Mouse (Mus musculus) heart, postnatal 36 days (tissue): ENCODE data around the gene Mapt. TPM values are rescaled to one million over a fixed set of nuclear protein-coding genes. Genes with fewer than 3 reads are reported as not detected.

Experiments used
- DNase-seq, 2 experiments: peaks; one replicate each; pipeline ENCODE4 v3.0.0; 2021 to 2022
- intact Hi-C: fragments of 180-260 bp; cut with DNase I; formaldehyde crosslinking; loops from one replicate; pipeline ENCODE4 v1.15.1; 2025
- total RNA-seq, 2 experiments: library from RNA; stranded (reverse); gene quantifications; 2 replicates each; pipeline ENCODE4 v1.2.3; 2021

Gene Mapt
- total RNA-seq, 2 experiments from 2014 or later, result 79.5 to 92.6 TPM

DNA sequence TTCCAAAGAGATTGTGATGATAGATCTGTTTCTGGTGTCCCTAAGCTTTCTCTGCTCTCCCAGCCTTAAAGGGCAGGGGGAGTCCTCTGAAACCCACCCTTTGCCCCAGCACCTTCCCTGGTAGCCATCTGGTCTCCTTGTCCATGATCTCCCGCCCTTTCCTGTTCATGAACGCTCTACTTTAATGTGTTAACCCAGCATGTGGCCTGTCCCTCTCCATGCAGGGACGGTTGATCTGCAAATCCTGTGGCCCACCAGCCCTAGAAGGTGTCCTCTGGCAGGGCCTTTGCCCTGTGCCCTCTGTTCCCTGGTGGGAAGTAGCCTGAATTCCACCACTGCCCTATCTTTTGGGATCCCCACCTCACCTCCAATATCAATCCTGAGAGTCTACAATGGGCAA, 39.3 kb downstream of the Mapt start:
- intact Hi-C loops, result no loop called here
- DNase-seq, result no peak

GRCm38 (mm10) chr11:104270876-104271275, 39.7 kb downstream of the Mapt start:
- no peak for DNase-seq
- intact Hi-C loops, result no loop called here

DNA sequence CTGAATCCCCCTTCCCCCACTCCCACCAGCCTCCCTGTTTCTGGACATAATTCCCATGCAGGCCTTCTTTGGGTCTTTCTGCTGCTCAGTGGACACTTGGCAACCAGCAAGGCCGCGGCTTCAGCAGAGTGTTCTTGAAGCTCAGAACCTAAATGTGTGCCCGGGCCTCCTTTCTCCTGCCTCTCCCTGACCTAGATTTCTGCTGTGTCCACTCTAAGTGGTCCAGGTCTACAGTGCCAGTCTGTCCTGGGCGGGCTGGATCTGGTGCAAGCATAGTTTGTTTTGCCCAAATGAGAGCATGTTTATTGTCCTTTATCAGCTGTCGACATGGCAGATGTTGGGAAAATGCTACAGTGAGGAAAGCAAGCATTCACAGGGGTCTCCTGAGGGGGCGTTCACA, 40.7 kb downstream of the Mapt start:
- no peak for DNase-seq

DNA sequence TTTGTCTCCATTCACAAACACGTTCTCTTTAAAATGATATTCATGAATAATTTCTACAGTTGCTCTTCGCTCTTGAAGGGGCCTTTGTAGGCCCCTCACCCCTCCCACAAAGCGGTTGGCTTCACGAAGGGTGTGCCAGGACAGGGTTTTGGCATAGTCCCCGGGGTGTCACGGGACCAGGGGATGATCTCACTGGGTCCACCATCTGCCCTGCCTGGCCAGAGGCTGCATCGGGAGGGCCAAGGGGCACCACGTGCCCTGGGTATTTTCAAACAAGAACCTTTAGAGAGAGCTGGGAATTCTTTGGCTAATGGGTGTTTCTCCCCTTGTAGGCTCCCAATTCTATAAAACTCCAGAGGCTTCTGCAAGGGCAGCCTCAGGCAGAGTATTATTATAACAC, 41.2 kb downstream of the Mapt start:
- intact Hi-C loops, result no loop called here
- peak; percentile 67 to 74 for DNase-seq

More for the DNA sequence above, 40.7 kb downstream of the Mapt start:
- intact Hi-C loops, result no loop called here

DNA sequence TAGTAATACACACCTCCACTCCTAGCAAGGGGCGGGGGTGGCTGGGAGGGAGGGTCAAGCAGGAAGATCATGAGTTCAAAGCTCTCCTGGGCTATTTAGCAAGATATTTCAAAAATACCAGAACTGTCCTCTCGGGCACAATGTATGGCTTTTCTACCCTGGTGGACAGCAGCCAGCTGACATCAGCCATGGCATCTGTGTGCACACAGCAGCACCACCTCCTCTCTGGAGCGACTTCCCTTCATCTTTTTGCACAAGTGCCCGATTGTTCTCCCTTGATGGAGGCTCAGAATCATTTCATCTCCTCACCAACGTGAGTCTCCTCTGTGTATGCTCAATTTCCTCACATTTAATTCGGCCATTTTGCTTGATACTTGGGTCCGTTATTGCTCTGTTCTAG, 44.6 kb downstream of the Mapt start:
- no peak for DNase-seq
- intact Hi-C loops, result no loop called here

DNA sequence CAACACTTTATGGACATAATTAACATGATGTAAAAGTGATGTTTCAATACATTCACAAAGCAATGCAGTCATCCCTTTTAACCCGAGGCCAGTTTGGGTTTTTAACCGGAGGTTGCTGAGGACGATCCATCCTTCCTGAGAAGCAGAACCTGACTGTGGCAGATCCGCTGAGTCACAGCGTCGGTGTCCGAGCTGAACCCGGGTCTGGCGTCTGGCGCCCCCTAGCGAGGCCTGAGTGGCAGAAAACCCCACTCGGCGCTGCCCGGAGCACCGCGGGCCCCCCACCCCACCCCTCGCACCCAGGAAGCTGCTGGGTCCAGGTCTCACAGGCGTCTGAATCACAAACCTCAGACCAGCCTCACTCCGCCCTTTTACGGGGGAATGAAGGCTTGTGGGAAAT, 47.0 kb downstream of the Mapt start:
- intact Hi-C loops, result loop anchor here (2.0 kb wide), 2 partner anchors 47 to 81 kb away; partner anchors contain the start of gene Mapt
- DNase-seq, result peak; percentile 71 to 78

GRCm38 (mm10) chr11:104279049-104279448, 47.9 kb downstream of the Mapt start:
- DNase-seq, result no peak
- intact Hi-C loops, result loop anchor here (2.0 kb wide), 2 partner anchors 48 to 82 kb away; partner anchors contain the start of gene Mapt

- DNase-seq, result no peak
- intact Hi-C loops, result loop anchor here (2.0 kb wide), 2 partner anchors 49 to 83 kb away; partner anchors contain the start of gene Mapt
Measured at GRCm38 (mm10) chr11:104279538-104279937, 48.3 kb downstream of the Mapt start.

GRCm38 (mm10) chr11:104281501-104281900, 50.3 kb downstream of the Mapt start:
- no peak for DNase-seq
- intact Hi-C loops, result no loop called here

DNA sequence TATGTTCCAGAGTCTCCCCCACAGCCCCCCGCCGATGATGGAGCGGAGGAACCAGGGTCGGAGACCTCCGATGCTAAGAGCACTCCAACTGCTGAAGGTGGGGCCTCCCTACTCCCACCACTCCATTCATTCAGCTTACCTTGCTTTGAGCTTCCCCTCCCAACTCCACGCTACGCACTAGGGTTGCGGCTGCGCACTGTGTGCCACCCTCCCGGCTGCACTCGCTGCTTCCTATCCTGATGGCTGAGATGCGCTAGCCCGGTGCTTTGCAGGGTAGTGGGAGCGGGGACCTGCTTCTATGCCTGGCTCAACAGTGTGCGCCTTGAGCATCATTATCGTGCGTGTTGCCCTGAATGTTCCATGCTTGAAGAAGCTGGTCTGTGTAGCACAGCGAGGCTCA, 55.9 kb downstream of the Mapt start:
- intact Hi-C loops, result no loop called here
- no peak for DNase-seq

GRCm38 (mm10) chr11:104288835-104289198, 57.6 kb downstream of the Mapt start:
- DNase-seq, result no peak
- intact Hi-C loops, result no loop called here

- intact Hi-C loops, result no loop called here
- peak; percentile 51 to 57 for DNase-seq
Measured at GRCm38 (mm10) chr11:104289199-104290031, 58.2 kb downstream of the Mapt start.

- no peak for DNase-seq
- intact Hi-C loops, result no loop called here
Measured at GRCm38 (mm10) chr11:104292443-104293220, 61.4 kb downstream of the Mapt start.

GRCm38 (mm10) chr11:104293241-104293640, 62.1 kb downstream of the Mapt start:
- intact Hi-C loops, result no loop called here
- no peak for DNase-seq

DNA sequence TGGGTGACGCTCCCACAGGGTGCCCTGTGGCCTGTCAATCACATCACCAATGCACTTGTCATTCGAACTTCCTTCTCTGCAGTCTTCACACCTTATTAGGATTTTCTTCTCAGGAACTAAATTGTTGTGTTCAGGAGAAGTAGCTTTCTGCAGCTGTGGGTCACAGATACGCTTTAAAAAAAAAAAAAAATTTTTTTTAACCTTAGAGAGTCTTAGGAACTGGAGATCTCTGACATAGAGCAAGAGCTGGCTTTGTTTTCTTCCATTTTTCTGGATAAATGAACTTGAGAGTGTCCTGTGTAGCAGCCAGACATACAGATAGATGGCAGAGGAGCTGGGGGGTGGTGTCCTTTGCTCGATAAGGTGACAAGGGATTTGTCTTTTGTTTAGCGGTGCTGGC, 64.0 kb downstream of the Mapt start:
- intact Hi-C loops, result no loop called here
- DNase-seq, result no peak

DNA sequence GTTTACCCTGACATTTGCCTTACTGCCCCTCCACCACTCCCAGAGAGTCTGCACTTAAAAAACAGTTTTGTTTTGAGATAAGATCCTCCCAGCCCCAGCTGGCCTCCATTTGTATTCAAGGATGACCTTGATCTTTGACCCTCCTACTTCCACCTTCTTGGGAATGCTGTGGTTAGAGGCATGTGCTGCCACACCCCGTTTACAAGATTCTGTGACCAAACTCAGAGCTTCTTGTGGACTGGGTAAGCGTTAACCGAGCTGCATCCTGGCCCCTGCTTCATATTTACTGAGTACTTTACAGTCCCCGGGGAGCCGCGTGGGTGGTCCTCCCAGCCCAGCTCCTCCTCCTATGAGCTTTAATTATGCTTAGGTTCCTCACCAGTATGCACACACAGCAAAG, 64.5 kb downstream of the Mapt start:
- intact Hi-C loops, result no loop called here
- DNase-seq, result no peak

GRCm38 (mm10) chr11:104297671-104298070, 66.5 kb downstream of the Mapt start:
- intact Hi-C loops, result no loop called here
- peak; percentile 27 to 39 for DNase-seq

DNA sequence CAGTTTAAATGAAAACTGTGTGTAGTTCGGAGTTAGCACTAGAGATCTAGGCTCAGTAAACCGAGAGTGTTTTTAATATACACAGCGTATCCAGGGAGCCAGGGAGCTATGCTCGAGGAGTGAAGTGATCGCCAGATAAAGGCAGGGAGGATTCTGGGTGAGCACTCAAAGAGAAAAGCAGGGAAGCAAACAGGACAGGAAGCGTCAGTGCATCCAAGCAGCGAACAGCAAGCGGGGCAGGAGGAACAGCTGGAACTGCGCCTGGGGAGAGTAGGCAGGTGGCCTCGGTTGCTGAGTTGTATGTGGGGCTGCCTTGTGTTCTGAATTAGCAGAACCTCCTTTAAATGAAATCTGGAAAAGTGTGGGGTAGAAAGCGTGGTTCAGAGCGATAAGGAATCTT, 71.4 kb downstream of the Mapt start:
- DNase-seq, result no peak
- intact Hi-C loops, result no loop called here

GRCm38 (mm10) chr11:104303088-104303960, 72.1 kb downstream of the Mapt start:
- intact Hi-C loops, result no loop called here
- peak in 1 of 2 experiments; percentile 16 for DNase-seq

- intact Hi-C loops, result no loop called here
- no peak for DNase-seq
Measured at GRCm38 (mm10) chr11:104305711-104306110, 74.5 kb downstream of the Mapt start.

- DNase-seq, result no peak
- intact Hi-C loops, result no loop called here
Measured at GRCm38 (mm10) chr11:104306483-104306882, 75.3 kb downstream of the Mapt start.
